Mouse (Mus musculus) layer of hippocampus, adult 11-12 months (tissue): ENCODE measurements at regions not wholly inside any gene's neighbourhood (a gene's known extent, or its start where the extent isn't known, plus 50 kb on each side); places are given as distances from the start of the nearest gene placed in this dataset.
A peak's percentile ranks its signal among the peaks of the same experiment; 100 is the strongest.
"Not testable (repeated sequence)": the region's sequence is repeated elsewhere in the genome, so short reads cannot be mapped to it uniquely, and the experiment has no call there.

Experiments
- DNase-seq: peaks from one replicate; pipeline ENCODE4 v3.0.0; 2022; ENCODE audit warnings: low spot score

GRCm38 (mm10) chr6:68977959-68978358 is 1442.4 kb upstream of the Tacstd2 start:
- DNase-seq = no peak

GRCm38 (mm10) chr6:68964012-68964411 is 1428.4 kb upstream of the Tacstd2 start:
- no peak for DNase-seq

GRCm38 (mm10) chr6:68938104-68938503 is 1402.5 kb upstream of the Tacstd2 start:
- DNase-seq = peak; percentile 3

DNA sequence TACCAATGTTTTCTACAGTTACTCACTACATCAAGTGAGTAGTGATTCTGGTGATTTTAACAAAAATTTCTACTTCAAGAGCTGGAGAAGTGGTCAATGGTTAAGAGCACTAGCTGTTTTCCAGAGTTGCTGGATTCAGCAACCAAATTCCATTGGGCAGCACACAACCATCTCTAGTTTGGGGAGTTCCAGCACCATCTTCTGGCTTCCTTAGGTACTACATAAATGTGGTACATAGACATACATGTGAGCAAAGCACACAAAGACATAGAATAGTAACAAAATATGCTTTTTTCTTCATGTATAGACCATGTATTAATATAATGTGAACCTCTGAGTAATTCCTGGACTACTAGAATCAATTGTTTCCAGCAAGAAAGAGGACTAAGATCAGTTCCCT is 1396.3 kb upstream of the Tacstd2 start:
- not testable (repeated sequence) for DNase-seq

- DNase-seq = no peak
These were observed 1379.9 kb upstream of the Tacstd2 start for GRCm38 (mm10) chr6:68915536-68915935.

DNA sequence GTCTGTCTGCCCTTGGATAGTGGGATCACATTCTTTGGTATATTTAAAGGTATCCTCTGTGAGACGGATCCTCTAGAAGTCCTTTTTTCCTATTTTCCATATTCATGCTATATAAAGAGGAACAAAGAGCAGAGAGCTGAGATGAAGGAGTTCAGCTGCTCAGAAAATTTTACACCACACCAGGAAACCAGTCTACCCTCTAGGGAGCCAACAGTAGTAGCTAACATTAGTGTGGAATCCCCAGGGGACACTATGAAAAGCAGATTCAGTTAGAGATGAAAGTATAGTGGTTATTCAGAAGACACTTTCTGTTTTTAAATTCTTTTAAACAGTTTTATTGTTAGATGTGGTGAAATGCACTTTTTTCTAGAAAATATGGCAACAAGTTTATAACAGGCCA is 1348.5 kb upstream of the Tacstd2 start:
- no peak for DNase-seq

DNA sequence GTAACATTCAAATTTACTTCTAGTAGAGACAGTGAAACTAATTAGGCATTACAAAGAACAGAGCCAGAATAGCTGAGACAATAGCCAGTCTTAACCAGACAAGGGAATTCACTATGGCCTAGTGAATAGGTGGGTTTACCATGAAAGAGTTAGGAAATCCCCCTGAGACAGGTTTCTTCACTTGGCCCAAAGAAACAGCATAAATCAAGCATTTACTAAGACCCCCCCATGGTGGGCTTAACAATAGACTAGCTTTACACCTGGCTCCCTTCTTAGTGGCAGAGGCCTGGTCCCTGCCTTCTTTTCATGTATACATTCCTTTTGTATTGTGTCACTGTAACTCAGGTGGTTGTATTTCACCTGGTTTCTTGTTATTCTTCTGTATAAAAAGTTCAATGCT is 1317.2 kb upstream of the Tacstd2 start:
- DNase-seq = not testable (repeated sequence)

- DNase-seq = no peak
These were observed 1316.7 kb upstream of the Tacstd2 start for GRCm38 (mm10) chr6:68852286-68852685.

DNA sequence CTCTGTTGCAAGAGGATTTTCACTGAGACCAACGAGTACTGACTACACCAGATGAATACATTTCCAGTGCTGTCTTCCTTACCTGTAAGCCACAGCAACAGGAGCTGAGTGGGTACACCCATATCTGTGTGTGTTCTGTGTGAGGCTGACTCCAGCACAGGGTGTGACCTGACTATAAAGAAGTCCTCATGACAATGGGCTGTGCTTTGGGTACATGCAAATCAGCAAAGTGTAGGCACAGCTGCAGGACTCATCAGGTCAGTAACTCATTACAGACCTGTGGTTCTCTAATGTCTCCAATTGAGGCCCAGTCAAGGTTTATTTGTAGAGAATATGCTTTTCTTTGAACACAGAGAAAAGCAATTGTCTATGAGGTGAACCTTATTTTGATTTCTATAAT is 1299.6 kb upstream of the Tacstd2 start:
- no peak for DNase-seq

- no peak for DNase-seq
These were observed 1299.0 kb upstream of the Tacstd2 start for GRCm38 (mm10) chr6:68834633-68835032.

DNA sequence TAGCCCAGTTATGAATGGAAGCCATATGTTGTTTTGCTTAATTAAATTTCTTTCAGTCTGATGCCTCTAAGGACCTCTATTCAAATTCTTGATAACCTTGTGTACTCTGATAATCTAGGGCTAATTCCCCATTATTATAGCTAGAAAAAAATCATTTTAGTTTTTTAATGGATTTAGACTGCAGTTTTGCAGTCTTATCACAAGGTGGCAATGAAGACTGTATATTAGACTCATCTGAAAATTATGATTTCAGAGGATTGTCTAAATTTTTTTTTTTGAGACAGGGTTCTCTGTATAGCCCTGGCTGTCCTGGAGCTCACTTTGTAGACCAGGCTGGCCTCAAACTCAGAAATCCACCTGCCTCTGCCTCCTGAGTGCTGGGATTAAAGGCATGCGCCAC is 1292.9 kb upstream of the Tacstd2 start:
- DNase-seq = not testable (repeated sequence)

GRCm38 (mm10) chr6:68813346-68813745 is 1277.8 kb upstream of the Tacstd2 start:
- DNase-seq = no peak

DNA sequence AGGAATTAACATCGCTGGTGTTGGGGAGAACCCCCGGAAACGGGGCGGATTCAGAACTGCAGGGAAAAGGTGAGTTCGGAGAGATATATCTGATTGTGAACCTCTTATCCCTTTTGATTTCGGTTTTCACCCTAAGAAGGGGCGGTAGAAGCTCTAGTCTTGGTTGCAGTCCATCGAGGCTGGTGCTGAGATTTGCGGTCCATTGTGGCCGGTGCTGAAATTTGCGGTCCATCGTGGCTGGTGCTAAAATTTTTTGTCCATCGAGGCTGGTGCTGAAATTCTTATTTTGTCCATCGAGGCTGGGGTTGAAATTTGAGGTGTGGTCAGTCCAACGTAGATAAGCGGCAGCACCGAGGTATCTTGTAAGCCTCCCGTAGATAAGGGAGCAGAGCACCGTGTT is 1263.6 kb upstream of the Tacstd2 start:
- not testable (repeated sequence) for DNase-seq

GRCm38 (mm10) chr6:68771507-68771906 is 1235.9 kb upstream of the Tacstd2 start:
- peak; percentile 11 for DNase-seq

- DNase-seq = no peak
These were observed 1214.9 kb upstream of the Tacstd2 start for GRCm38 (mm10) chr6:68750451-68750850.

GRCm38 (mm10) chr6:68749699-68750098 is 1214.1 kb upstream of the Tacstd2 start:
- no peak for DNase-seq

DNA sequence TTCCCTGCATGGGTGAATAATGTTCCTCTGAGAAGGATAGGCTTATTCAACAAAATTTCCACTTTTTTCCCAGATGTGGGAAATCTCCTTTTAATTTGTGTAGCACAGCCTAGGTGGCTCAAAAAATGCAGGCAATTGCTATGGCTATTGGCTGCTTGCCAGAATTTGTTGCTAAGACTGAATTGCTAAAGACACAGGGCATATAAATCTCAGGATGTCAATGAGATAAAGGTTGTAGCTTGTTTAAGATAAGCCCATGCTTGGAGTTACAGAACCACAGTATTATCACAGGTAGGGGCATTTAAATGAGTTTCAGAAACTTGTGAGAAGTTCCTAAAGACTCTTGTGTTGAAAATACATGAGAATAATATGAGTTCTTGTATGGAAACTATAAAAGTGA is 1203.0 kb upstream of the Tacstd2 start:
- no peak for DNase-seq

DNA sequence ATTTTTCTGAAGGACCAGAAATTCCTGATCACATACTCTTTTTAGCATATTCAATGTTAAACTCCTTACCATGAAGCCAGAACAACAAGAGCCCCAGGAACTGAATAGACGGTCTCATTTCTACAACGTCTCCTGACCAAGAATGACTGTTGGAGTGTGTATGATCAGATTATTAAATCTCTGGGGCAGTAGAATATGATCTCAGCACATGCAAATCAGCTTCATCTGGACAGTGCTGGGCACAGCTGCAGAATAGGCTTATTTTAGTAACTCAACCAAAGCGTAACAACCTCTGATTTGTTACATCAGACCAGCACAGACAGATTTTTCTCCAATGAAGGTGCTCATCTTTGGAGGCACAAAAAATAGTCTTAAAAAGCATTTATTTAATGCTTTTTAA is 1201.1 kb upstream of the Tacstd2 start:
- DNase-seq = no peak

DNA sequence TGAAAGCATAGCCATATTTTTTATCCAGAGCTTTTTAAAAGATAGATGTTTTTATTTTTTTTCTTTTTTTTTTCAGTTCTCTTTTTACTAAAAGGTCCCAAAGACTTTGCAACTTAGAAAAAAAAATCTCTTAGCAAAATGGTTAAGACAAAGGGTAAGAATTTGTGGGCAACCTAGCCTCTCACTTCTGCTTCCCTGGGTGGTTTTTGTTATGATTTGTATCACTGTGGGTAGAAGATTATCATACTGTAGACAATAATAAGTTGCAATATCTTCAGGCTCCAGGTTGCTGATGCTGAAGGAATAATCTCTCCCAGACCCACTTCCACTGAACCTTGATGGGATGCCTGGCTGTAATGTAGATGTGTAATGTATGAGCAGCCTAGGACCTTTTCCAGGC is 1200.5 kb upstream of the Tacstd2 start:
- no peak for DNase-seq

GRCm38 (mm10) chr6:68711084-68711483 is 1175.5 kb upstream of the Tacstd2 start:
- DNase-seq = not testable (repeated sequence)

DNA sequence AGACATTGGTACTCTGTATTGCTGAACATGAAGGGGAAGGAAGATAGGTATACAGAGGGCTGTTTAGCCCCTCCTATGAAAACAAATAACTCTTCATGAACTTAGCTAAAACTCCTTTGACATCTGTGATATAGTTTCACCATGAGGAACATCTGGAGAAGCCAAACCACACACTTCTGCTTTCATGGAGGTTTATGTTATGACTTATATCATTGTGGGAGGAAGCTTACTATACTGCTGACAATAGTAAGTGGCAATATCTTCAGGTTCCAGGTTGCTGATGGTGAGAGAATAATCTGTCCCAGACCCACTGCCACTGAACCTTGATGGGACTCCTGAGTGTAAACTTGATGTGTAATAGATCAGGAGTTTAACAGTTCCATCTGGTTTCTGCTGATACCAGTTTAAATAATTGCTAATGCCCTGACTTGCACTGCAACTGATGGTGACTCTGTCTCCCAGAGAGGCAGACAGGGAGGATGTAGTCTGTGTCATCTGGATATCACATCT is 1168.8 kb upstream of the Tacstd2 start:
- not testable (repeated sequence) for DNase-seq

DNA sequence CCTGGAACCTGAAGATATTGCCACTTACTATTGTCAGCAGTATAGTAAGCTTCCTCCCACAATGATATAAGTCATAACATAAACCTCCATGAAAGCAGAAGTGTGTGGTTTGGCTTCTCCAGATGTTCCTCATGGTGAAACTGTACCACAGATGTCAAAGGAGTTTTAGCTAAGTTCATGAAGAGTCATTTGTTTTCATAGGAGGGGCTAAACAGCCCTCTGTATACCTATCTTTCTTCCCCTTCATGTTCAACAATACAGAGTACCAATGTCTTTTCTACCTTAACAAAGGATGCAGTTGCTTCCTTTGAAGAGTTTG is 1145.2 kb upstream of the Tacstd2 start:
- not testable (repeated sequence) for DNase-seq

- no peak for DNase-seq
These were observed 1144.6 kb upstream of the Tacstd2 start for GRCm38 (mm10) chr6:68680099-68680791.

DNA sequence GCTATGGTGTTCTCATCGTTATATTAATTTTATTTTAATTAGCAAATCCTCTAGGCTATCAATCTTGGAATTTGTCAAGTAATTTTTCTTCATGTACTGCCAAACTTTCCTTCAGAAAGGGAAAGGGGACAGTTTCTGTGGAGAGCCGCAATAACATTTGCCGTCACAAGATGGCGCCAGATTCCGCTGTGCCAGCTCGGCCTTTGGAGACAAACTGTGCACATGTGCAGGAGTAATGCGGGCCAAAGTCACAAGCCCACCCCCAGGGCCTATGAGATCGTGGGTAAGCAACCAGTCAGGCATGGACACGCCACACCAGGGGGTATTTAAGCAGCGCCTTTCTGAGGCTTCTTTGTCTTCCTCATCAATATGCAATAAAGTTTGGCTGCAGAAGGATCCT is 1132.8 kb upstream of the Tacstd2 start:
- peak; percentile 4 for DNase-seq
